Mouse (Mus musculus) kidney, embryonic 15.5 days (tissue): ENCODE data around the gene Mapkapk2. TPM values are rescaled to one million over a fixed set of nuclear protein-coding genes. Genes with fewer than 3 reads are reported as not detected.

ENCODE experiments used
- ATAC-seq: fragments of 200-750 bp; cut with Nextera tagmentation; replicated peaks from 2 replicates; pipeline ENCODE4 v1.8.0; 2017; ENCODE audit warnings: moderate TSS enrichment; ENCODE audit not compliant: low FRiP score
- H3K27ac ChIP-seq: fragments of 300-500 bp; sonication (generic); 2 replicates; pipeline ENCODE4 v1.5.1; 2015; ENCODE audit warnings: mild to moderate bottlenecking, inconsistent platforms
- H3K27me3 ChIP-seq: fragments of 300-500 bp; sonication (generic); 2 replicates; pipeline ENCODE4 v1.6.1; 2015; ENCODE audit warnings: inconsistent platforms
- H3K36me3 ChIP-seq: fragments of 300-500 bp; sonication (generic); 2 replicates; pipeline ENCODE4 v1.6.1; 2015; ENCODE audit warnings: inconsistent platforms
- H3K4me1 ChIP-seq: fragments of 300-500 bp; sonication (generic); 2 replicates; pipeline ENCODE4 v1.6.1; 2015; ENCODE audit warnings: inconsistent platforms
- H3K4me2 ChIP-seq: fragments of 300-500 bp; sonication (generic); 2 replicates; pipeline ENCODE4 v1.6.1; 2015; ENCODE audit warnings: moderate library complexity, mild to moderate bottlenecking, inconsistent platforms
- H3K4me3 ChIP-seq: fragments of 300-500 bp; sonication (generic); replicated peaks from 2 replicates; pipeline ENCODE4 v1.5.1; 2015; ENCODE audit warnings: mild to moderate bottlenecking, inconsistent platforms
- H3K9ac ChIP-seq: fragments of 300-500 bp; sonication (generic); 2 replicates; pipeline ENCODE4 v1.6.1; 2015; ENCODE audit warnings: mild to moderate bottlenecking, inconsistent platforms
- H3K9me3 ChIP-seq: fragments of 300-500 bp; sonication (generic); replicated peaks from 2 replicates; pipeline ENCODE4 v1.6.1; 2016; ENCODE audit warnings: inconsistent platforms
- WGBS: fragments of 180-500 bp; shearing (Covaris S2); methylation state at CpG from one replicate; pipeline ENCODE4 v1.1.7; 2015; ENCODE audit warnings: mixed read lengths; 5-methylcytosine and 5-hydroxymethylcytosine counted together
- polyA plus RNA-seq: library from polyadenylated mRNA; unstranded; fragments of >200 nt; fragmentation: Nextera tagmentation; extraction: Ambion mirVana; gene quantifications from 2 replicates; pipeline ENCODE4 v1.2.1, GENCODE M21; 2015

Mapkapk2 gene
- polyA plus RNA-seq, 1 experiment from 2014 or later: 49.3 TPM

GRCm38 (mm10) chr1:131103776-131104424 is 6.3 kb upstream of the Mapkapk2 start:
- WGBS: 76% methylated on average over 10 of the region's 10 CpGs
- Histone ChIP-seq H3K9me3 (no peaks in the 10 kb centered on the region), H3K4me1 (peaks cover 13% of the 10 kb centered on the region), H3K4me2 (no peak overlapping the region), H3K27ac (no peak overlapping the region), H3K9ac (no peak overlapping the region), H3K36me3 (no peaks in the 10 kb centered on the region), H3K27me3 (no peaks in the 10 kb centered on the region), H3K4me3 (no peak overlapping the region)
- no peak for ATAC-seq

DNA sequence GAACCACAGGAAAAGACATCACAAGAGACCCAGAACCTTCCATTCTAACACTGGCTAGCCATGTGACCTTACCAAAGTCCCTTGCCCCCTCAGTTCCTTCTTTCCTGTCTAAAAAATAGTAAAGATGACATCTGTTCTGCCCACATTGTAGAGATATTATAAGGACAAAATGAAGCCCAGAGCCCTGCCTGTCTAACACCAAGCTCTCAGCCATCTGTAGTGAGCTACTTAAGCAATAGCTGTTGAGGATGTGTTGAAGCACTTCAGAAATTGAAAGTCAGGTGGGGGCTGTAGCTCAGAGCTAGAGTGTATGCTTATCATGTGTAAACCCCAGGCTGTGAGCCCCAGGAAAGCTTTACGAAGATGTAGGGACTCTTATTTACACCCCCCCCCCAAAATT is 3.2 kb upstream of the Mapkapk2 start:
- peaks cover 15% of the 10 kb centered on the region for H3K4me1 ChIP-seq
- 90% methylated on average over 1 of the region's 1 CpGs for WGBS
- H3K9ac ChIP-seq: no peak overlapping the region
- ATAC-seq: no peak
- H3K36me3 ChIP-seq: no peaks in the 10 kb centered on the region
- no peaks in the 10 kb centered on the region for H3K27me3 ChIP-seq
- no peak overlapping the region for H3K4me3 ChIP-seq
- H3K9me3 ChIP-seq: no peaks in the 10 kb centered on the region
- no peak overlapping the region for H3K27ac ChIP-seq
- H3K4me2 ChIP-seq: no peak overlapping the region

DNA sequence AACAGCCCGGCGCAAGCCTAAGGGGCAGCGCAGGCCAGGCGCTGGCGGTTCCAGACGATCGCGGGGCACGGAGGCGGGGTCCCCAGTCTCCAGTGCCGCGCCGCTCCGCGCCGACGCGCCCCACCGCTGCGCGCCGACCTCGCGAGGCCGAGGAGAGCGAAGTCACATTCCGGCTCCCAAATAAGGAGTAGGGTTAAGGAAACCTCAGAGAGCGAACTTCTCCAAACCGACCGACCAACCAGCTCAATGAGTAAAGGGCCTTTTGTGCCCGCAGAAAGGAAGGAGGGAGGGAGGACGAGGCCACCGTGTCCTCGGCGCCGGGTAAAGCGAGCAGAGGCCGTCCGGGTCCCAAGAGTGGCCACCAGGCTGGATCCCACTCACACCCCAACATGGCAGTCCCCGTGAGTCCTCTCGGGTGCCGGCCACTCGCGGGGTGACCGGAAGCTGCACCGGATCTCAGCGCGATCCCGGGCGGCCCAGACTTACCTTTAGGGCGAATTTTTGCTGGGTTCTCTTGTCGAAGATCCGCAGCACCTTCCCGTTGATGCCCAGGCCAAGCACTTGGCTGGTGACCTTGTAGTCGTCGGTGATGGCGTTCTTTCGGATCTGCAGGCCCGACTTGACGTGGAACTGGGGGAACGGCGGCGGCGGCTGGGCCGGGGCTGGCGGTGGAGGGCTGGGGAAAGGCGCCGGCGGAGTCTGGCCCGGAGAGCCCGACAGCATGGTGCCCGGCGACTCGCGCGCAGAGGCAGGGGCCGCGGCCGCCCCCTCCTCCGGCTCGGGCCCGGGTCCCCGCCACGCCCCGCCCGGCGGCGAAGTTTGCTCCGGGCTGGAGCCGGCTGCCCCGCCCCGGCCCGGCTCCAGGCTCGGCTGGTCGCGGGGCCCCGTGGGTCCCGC is 575 bp downstream of the Mapkapk2 start:
- Histone ChIP-seq H3K9me3 (no peaks in the 10 kb centered on the region), H3K9ac (peak overlapping the region; percentile 93), H3K4me3 (peak overlapping the region; percentile 93), H3K36me3 (no peaks in the 10 kb centered on the region), H3K27ac (peak overlapping the region; percentile 95), H3K27me3 (no peaks in the 10 kb centered on the region), H3K4me2 (peak overlapping the region; percentile 86), H3K4me1 (peaks cover 51% of the 10 kb centered on the region)
- peak; percentile 71 for ATAC-seq
- under 1% methylated on average over 86 of the region's 98 CpGs for WGBS

DNA sequence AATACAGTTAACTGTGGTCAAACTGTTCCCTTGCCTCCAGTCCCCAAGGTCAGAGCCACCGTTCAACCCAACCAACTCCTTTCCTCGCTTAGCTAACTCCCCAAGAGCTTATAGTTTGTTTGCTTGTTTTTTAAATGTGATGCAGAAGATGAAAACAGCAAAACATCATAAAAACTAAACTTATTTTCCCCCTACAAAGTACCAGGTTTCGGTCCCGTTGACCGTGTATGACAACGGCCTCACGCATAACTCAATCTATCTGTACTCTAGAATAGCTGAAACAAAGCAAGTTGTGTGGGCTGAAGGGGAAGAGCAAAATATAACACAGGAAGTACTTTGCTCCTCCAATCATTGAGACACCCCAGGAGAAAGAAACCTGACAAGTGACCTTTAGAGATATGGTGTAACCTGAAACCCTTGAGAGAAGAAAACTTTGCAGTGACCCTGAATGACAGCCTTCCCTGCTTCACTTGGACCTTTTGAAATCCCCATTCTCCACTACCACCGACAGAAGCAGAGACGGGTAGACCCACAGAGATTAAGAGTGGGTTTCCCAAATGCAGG is 1.4 kb downstream of the Mapkapk2 start:
- H3K4me1 ChIP-seq: peaks cover 57% of the 10 kb centered on the region
- H3K4me2 ChIP-seq: peak overlapping the region; percentile 86
- peak overlapping the region; percentile 93 for H3K9ac ChIP-seq
- no peak for ATAC-seq
- WGBS: 10% methylated on average over 9 of the region's 9 CpGs
- no peaks in the 10 kb centered on the region for H3K27me3 ChIP-seq
- H3K9me3 ChIP-seq: no peaks in the 10 kb centered on the region
- peak overlapping the region; percentile 93 for H3K4me3 ChIP-seq
- H3K36me3 ChIP-seq: no peaks in the 10 kb centered on the region
- H3K27ac ChIP-seq: peak overlapping the region; percentile 95

DNA sequence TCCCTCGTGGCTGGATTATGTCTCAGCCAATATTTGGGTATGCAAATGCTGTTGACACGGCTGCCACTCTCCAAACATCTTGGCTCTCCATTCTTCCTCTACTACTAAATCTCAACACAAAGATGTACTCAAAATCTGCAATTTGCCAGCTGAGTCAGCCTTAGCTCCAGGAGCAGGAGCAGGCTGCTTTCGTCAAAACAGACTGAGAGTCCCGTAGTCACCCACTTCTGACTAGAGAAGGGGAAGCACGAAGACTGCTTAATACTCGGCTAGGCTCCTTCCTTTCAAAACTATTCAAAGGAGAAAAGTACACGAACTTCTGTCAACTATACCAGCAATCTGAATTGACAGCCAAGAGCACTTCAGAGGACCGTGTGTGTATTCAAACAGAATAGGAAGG is 2.1 kb downstream of the Mapkapk2 start:
- Histone ChIP-seq H3K27ac (0 out of 2 replicates have a peak overlapping the region, but pooled peaks have one; percentile 16), H3K4me1 (peaks cover 64% of the 10 kb centered on the region)
- 29% methylated on average over 8 of the region's 8 CpGs for WGBS

DNA sequence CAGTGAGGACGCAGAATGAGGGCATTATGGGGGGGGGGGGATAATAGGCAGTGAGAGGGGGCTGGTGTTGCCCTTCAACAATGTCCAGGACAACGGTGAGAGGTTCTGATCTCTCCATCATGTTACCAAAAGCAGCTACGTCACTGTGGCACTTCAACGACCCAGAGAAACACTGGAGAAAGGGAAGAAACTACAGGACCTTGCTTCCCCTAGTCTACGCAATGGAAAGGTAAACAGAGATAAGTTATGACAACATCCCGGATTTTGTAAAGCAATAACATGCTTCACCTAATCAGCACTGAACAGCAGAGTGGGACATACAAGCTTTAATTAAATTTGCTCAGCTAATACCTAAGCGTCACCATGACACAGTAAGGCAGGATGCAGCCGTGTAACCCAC is 3.7 kb downstream of the Mapkapk2 start:
- H3K9me3 ChIP-seq: no peaks in the 10 kb centered on the region
- no peaks in the 10 kb centered on the region for H3K36me3 ChIP-seq
- peaks cover 81% of the 10 kb centered on the region for H3K4me1 ChIP-seq
- H3K4me3 ChIP-seq: no peak overlapping the region
- ATAC-seq: no peak
- no peak overlapping the region for H3K4me2 ChIP-seq
- no peaks in the 10 kb centered on the region for H3K27me3 ChIP-seq
- WGBS: 76% methylated on average over 8 of the region's 8 CpGs
- no peak overlapping the region for H3K27ac ChIP-seq
- no peak overlapping the region for H3K9ac ChIP-seq

More for the DNA sequence above, 2.1 kb downstream of the Mapkapk2 start:
- Histone ChIP-seq H3K27me3 (no peaks in the 10 kb centered on the region), H3K4me3 (peak overlapping the region; percentile 93), H3K36me3 (no peaks in the 10 kb centered on the region), H3K4me2 (peak overlapping the region; percentile 86), H3K9ac (peak overlapping the region; percentile 93; the same call in 1 of the 2 replicates), H3K9me3 (no peaks in the 10 kb centered on the region)
- ATAC-seq: no peak

- Histone ChIP-seq H3K9ac (no peak overlapping the region), H3K27ac (no peak overlapping the region), H3K4me1 (peaks cover 85% of the 10 kb centered on the region), H3K27me3 (no peaks in the 10 kb centered on the region), H3K9me3 (no peaks in the 10 kb centered on the region), H3K4me3 (no peak overlapping the region), H3K4me2 (no peak overlapping the region), H3K36me3 (no peaks in the 10 kb centered on the region)
- 95% methylated on average over 3 of the region's 3 CpGs for WGBS
- ATAC-seq: no peak
Measured at GRCm38 (mm10) chr1:131092846-131093245, 4.8 kb downstream of the Mapkapk2 start.

DNA sequence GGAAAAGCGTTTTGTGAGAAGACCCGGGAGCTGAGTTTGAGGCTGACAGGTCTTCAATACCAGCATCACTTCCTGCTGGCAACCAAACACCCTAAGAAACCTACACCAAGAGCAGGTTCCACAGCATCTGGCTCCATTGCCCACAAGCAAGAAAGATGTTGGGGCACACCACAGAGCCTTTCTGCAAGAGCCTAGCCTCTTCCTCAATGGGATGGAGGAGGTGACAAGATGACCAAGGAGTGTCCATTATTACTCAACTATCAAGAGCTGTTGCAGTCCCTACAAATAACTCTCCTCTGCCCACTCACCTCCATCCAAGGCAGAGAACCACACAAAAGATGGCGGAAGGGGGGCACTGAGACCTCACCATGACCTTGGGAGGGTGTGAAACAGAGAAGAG is 5.5 kb downstream of the Mapkapk2 start:
- no peaks in the 10 kb centered on the region for H3K9me3 ChIP-seq
- no peaks in the 10 kb centered on the region for H3K27me3 ChIP-seq
- ATAC-seq: no peak
- no peak overlapping the region for H3K9ac ChIP-seq
- peaks cover 90% of the 10 kb centered on the region for H3K4me1 ChIP-seq
- no peak overlapping the region for H3K4me3 ChIP-seq
- WGBS: 87% methylated on average over 3 of the region's 3 CpGs
- H3K36me3 ChIP-seq: no peaks in the 10 kb centered on the region
- H3K4me2 ChIP-seq: no peak overlapping the region
- H3K27ac ChIP-seq: no peak overlapping the region

DNA sequence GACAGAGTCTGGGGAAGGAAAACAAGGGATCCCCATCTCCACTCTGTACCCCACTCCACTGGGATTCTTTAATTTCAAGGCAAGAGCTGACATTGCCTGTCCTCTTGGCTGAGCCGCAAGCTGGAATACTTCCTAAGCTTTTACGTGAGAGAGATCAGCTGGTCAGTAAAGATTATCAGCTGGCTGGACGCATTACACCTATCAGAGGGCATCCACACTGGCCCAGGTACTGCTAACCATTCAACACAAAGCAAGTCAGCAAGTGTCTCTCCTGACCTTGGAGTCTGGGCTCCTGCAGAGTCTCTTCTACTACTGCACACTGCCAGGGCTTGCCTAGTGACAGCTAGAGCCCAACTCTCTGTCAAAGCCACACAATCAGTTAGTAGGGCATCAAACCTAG is 6.1 kb downstream of the Mapkapk2 start:
- Histone ChIP-seq H3K9ac (no peak overlapping the region), H3K4me3 (no peak overlapping the region), H3K9me3 (no peaks in the 10 kb centered on the region), H3K27me3 (no peaks in the 10 kb centered on the region), H3K27ac (no peak overlapping the region), H3K4me1 (peaks cover 95% of the 10 kb centered on the region), H3K36me3 (no peaks in the 10 kb centered on the region), H3K4me2 (no peak overlapping the region)
- WGBS: 84% methylated on average over 3 of the region's 3 CpGs
- ATAC-seq: no peak

GRCm38 (mm10) chr1:131090877-131091276 is 6.7 kb downstream of the Mapkapk2 start:
- H3K9ac ChIP-seq: no peak overlapping the region
- 63% methylated on average over 4 of the region's 4 CpGs for WGBS
- H3K4me2 ChIP-seq: no peak overlapping the region
- no peaks in the 10 kb centered on the region for H3K36me3 ChIP-seq
- ATAC-seq: no peak
- no peak overlapping the region for H3K27ac ChIP-seq
- H3K9me3 ChIP-seq: no peaks in the 10 kb centered on the region
- peaks cover 95% of the 10 kb centered on the region for H3K4me1 ChIP-seq
- H3K4me3 ChIP-seq: no peak overlapping the region
- no peaks in the 10 kb centered on the region for H3K27me3 ChIP-seq

- Histone ChIP-seq H3K36me3 (no peaks in the 10 kb centered on the region), H3K27me3 (no peaks in the 10 kb centered on the region), H3K4me2 (no peak overlapping the region), H3K9ac (0 out of 2 replicates have a peak overlapping the region, but pooled peaks have one; percentile 7), H3K4me1 (peaks cover 94% of the 10 kb centered on the region), H3K4me3 (no peak overlapping the region), H3K27ac (no peak overlapping the region), H3K9me3 (no peaks in the 10 kb centered on the region)
- no peak for ATAC-seq
- WGBS: 65% methylated on average over 5 of the region's 5 CpGs
Measured at GRCm38 (mm10) chr1:131090261-131090660, 7.4 kb downstream of the Mapkapk2 start.
